Mouse (Mus musculus) cortical plate, adult 2 months (tissue): ENCODE results near the gene Map2k3.

Source experiments
- CTCF ChIP-seq: fragments of 200-500 bp; IDR thresholded peaks from 2 replicates; pipeline ENCODE4 v1.5.1; 2011; ENCODE audit warnings: mild to moderate bottlenecking, control low read depth, low read length; ENCODE audit not compliant: insufficient read depth; ENCODE audit errors: extremely low read depth
- POLR2A ChIP-seq: fragments of 200-500 bp; IDR thresholded peaks from 2 replicates; pipeline ENCODE4 v1.6.1; 2011; ENCODE audit warnings: mild to moderate bottlenecking, low read length, control low read depth; ENCODE audit not compliant: insufficient read depth; ENCODE audit errors: extremely low read depth

DNA sequence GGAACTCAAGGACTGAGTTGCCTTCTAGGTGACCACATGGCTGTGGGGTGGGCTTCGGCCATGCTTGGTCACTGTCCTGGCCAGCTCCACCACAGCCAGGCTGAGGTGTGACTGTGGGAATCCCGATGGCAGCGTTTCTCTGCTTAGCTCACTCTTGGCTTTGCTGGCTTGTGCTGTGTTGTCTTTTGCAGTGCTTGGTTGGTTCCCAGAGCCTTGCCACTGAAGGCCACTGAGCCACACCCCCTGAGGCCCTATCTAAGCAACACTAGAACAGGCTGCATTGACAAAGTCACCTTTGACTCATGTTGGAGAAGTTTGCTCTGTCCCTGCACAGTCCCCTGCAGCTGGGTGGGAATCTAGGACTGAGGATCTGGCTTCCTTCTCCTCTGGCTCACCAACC, 45.3 kb downstream of the Map2k3 start:
- no peak for TF ChIP-seq CTCF
- TF ChIP-seq POLR2A, result no peak
